ENCODE assay signal across 17 mouse cellular contexts in the genomic region with DNA sequence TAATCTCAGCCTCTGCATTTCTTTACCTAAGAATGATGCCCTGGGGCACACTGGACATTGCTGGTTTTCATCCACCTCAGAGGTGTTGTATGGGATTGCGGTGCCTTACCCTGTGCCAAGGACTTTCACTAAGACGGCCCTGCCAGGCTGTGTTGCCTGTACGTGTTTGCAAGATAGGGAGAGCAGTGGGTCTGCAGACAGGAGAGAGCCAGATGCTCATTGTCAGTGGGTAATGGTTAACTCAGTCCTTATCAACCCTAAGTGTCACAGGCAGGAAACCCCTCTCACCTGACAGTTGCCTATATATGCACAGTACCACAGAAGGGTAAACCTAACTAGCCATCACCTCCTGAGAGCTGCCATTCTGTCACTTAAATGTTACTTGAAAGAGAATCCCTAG.
DNase-seq lines count a peak whose midpoint lies in the region; ATAC-seq and TF ChIP-seq lines count a peak whose summit lies in the region.
"Had no signal": no experiment of that assay in that cellular context is flagged by ENCODE, and none has a peak within 500 bp of the region (broad histone marks: within the 10 kb centered on the region; RNA-seq: fewer than 3 reads in every experiment).

No protein-coding gene starts in this region.

- WGBS in heart, embryonic 12.5 days: 55% methylated on average over 3 of the region's 3 CpGs
- 87% methylated on average over 3 of the region's 3 CpGs for WGBS in kidney, embryonic 14.5 days
- 47% methylated on average over 3 of the region's 3 CpGs for WGBS in lung, embryonic 14.5 days
- 73% methylated on average over 3 of the region's 3 CpGs for WGBS in olfactory bulb, adult 2 months

- peaks cover 40% of the 10 kb centered on the region for H3K4me1 ChIP-seq in heart, embryonic 12.5 days (replicated peaks)
- peaks cover 5% of the 10 kb centered on the region for H3K4me1 ChIP-seq in kidney, embryonic 14.5 days (ENCODE audit: control insufficient read depth, insufficient read depth, low read length)
- peaks cover 2% of the 10 kb centered on the region; the same call in 1 of the 2 replicates for H3K4me1 ChIP-seq in lung, embryonic 14.5 days (ENCODE audit: insufficient read depth)
- peaks cover 24% of the 10 kb centered on the region for H3K4me1 ChIP-seq in olfactory bulb, adult 2 months (ENCODE audit: control insufficient read depth, insufficient read depth, low read length)

- TF ChIP-seq CTCF in lung, embryonic 14.5 days (IDR thresholded peaks at IDR 0.05; ENCODE audit: low read depth): no peak
- TF ChIP-seq CTCF in olfactory bulb, adult 2 months (IDR thresholded peaks at IDR 0.05; ENCODE audit: insufficient read depth, low read depth, low read length): no peak

- no peak overlapping the region for H3K4me2 ChIP-seq in heart, embryonic 12.5 days
- H3K4me2 ChIP-seq in kidney, embryonic 14.5 days (replicated peaks; ENCODE audit: low read depth, low read length): no peak overlapping the region
- H3K4me2 ChIP-seq in lung, embryonic 14.5 days: no peak overlapping the region
- H3K4me2 ChIP-seq: embryonic facial prominence, embryonic 15.5 days had no signal

- no peak for ATAC-seq in heart, embryonic 12.5 days (ENCODE audit: insufficient number of reproducible peaks, low FRiP score)
- ATAC-seq in kidney, embryonic 14.5 days (ENCODE audit: low FRiP score, low TSS enrichment): peak; percentile 29; the same call in 1 of the 2 replicates
- ATAC-seq in lung, embryonic 14.5 days (ENCODE audit: insufficient read depth): 0 out of 2 replicates have a peak, but pooled peaks have one; percentile 42

- no peak for DNase-seq in heart, adult 18-20 months
- no peak for DNase-seq in kidney, postnatal 10 days
- DNase-seq in lung, embryonic 14.5 days: no peak
- no peak for DNase-seq in lung, postnatal 10 days
- no peak for DNase-seq in cerebellum, adult 9-10 months
- DNase-seq: B cell, adult 2 months; cerebellum, adult 18-20 months; cerebellum, postnatal 36 days; kidney, postnatal 14 days; lung, postnatal 36 days; right cerebral cortex, postnatal 4 days; thymus, postnatal 14 days had no signal

- H3K9me3 ChIP-seq in heart, embryonic 12.5 days (replicated peaks): no peaks in the 10 kb centered on the region
- H3K9me3 ChIP-seq in kidney, embryonic 14.5 days (ENCODE audit: control insufficient read depth, low read length): no peaks in the 10 kb centered on the region
- no peaks in the 10 kb centered on the region for H3K9me3 ChIP-seq in lung, embryonic 14.5 days (ENCODE audit: low read depth, low read length)
- H3K9me3 ChIP-seq: embryonic facial prominence, embryonic 15.5 days had no signal

- H3K9ac ChIP-seq in heart, embryonic 12.5 days: 0 out of 2 replicates have a peak overlapping the region, but pooled peaks have one; percentile 18
- no peak overlapping the region for H3K9ac ChIP-seq in kidney, embryonic 14.5 days (ENCODE audit: low read depth, low read length)
- no peak overlapping the region for H3K9ac ChIP-seq in lung, embryonic 14.5 days
- H3K9ac ChIP-seq: embryonic facial prominence, embryonic 15.5 days; liver, embryonic 14.5 days had no signal

- H3K36me3 ChIP-seq in heart, embryonic 12.5 days: peaks cover 11% of the 10 kb centered on the region; the same call in 1 of the 2 replicates
- peaks cover 2% of the 10 kb centered on the region; the same call in 1 of the 2 replicates for H3K36me3 ChIP-seq in kidney, embryonic 14.5 days (ENCODE audit: control insufficient read depth, insufficient read depth, low read length)
- peaks cover 5% of the 10 kb centered on the region; the same call in 1 of the 2 replicates for H3K36me3 ChIP-seq in lung, embryonic 14.5 days (ENCODE audit: insufficient read depth)
- H3K36me3 ChIP-seq: embryonic facial prominence, embryonic 15.5 days had no signal

- H3K27me3 ChIP-seq in heart, embryonic 12.5 days (replicated peaks): no peaks in the 10 kb centered on the region
- no peaks in the 10 kb centered on the region for H3K27me3 ChIP-seq in kidney, embryonic 14.5 days (ENCODE audit: control insufficient read depth, insufficient read depth, low read length)
- H3K27me3 ChIP-seq in lung, embryonic 14.5 days (ENCODE audit: insufficient read depth, low read length): no peaks in the 10 kb centered on the region
- H3K27me3 ChIP-seq: embryonic facial prominence, embryonic 15.5 days had no signal

- H3K4me3 ChIP-seq in heart, embryonic 12.5 days: no peak overlapping the region
- no peak overlapping the region for H3K4me3 ChIP-seq in kidney, embryonic 14.5 days (ENCODE audit: low read length)
- H3K4me3 ChIP-seq in lung, embryonic 14.5 days (ENCODE audit: low read depth, low read length): no peak overlapping the region
- no peak overlapping the region for H3K4me3 ChIP-seq in olfactory bulb, adult 2 months (ENCODE audit: insufficient read depth, low read depth, low read length)
- H3K4me3 ChIP-seq: embryonic facial prominence, embryonic 15.5 days had no signal

- peak overlapping the region; percentile 45; the same call in 1 of the 2 replicates for H3K27ac ChIP-seq in heart, embryonic 12.5 days (ENCODE audit: poor library complexity, severe bottlenecking)
- H3K27ac ChIP-seq in kidney, embryonic 14.5 days (ENCODE audit: low read depth, low read length): no peak overlapping the region
- 0 out of 2 replicates have a peak overlapping the region, but pooled peaks have one; percentile 45 for H3K27ac ChIP-seq in lung, embryonic 14.5 days (ENCODE audit: low read depth)
- H3K27ac ChIP-seq in olfactory bulb, adult 2 months (ENCODE audit: insufficient read depth, low read depth, low read length): peak overlapping the region; percentile 12; the same call in 1 of the 2 replicates
- H3K27ac ChIP-seq: embryonic facial prominence, embryonic 15.5 days; liver, embryonic 14.5 days had no signal

- no peak for TF ChIP-seq POLR2A in olfactory bulb, adult 2 months (IDR thresholded peaks at IDR 0.05; ENCODE audit: insufficient read depth, low read depth, low read length)
